Mouse (Mus musculus) liver, postnatal 0 days (tissue): ENCODE measurements around the gene Tln2.

ENCODE experiments used
- CTCF ChIP-seq: sonication (generic); IDR thresholded peaks from 2 replicates; pipeline ENCODE4 v1.5.1; 2016; ENCODE audit warnings: antibody characterized with exemption, low read depth
- EP300 ChIP-seq: IDR thresholded peaks from 2 replicates; pipeline ENCODE4 v1.6.1; 2016; ENCODE audit warnings: antibody characterized with exemption, low read depth, mild to moderate bottlenecking

DNA sequence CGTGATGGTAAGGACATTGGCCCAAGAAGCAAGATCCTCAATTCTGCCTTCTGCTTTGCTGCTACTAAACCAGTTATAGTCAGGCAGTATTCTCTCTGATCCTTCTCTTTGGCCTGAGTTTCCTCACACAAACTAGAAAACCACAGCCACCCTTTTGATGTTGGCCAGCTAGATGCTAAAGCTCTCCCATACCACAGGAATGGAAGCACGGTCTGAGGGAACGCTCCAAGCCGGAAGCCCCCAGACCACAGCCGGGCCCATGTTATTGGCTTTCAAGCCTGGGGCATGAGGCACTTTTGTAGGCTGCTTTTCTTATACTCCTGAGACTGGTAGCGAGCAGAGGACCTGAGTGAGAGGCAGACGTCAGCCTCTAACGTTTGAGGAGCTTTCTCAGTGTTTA, 383.4 kb downstream of the Tln2 start:
- TF ChIP-seq CTCF (no peak), EP300 (no peak)
